Mouse (Mus musculus) cerebellum, adult 11-12 months (tissue): ENCODE measurements at regions not wholly inside any gene's neighbourhood (a gene's known extent, or its start where the extent isn't known, plus 50 kb on each side); places are given as distances from the start of the nearest gene placed in this dataset.

Experiments used
- DNase-seq: peaks from one replicate; pipeline ENCODE4 v3.0.0; 2022

DNA sequence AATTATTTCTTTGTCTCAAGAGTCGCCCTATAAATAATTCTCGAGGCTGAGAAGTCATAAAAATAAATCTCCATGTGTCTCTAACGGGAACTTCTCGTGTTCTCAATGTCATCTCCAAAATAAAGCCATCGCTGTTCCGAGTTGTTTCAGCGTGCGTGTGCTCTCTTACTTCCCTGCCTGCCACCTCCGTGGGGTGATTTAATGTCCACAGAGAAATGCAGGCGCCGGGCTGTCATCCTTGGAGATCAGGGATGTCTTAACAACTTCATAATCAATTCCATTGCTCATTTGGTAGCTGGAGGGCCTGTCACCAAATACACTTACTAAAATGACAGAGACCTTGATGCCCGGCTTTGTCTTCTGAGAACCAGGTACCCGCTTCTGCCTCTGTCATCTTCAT lies 161.8 kb downstream of the Pmp22 start:
- no peak for DNase-seq

DNA sequence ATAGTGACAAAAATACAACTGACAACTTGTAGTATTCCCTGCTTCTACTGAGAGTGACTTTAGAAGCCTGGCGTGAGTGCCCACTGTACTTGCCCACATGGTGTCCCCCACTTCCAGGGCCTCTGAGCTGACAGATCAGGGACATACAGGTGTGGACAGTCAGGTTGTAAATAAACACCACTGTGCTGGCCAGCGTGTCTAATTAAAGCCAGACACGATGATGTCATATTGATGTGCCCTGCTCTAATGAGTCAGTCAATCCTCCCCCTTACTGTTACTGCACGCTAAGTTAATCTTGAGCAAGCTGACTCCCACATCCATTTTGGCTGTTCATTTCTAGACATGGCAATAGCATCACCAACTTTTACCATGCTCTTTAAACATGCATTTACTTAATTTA lies 164.7 kb downstream of the Pmp22 start:
- no peak for DNase-seq

DNA sequence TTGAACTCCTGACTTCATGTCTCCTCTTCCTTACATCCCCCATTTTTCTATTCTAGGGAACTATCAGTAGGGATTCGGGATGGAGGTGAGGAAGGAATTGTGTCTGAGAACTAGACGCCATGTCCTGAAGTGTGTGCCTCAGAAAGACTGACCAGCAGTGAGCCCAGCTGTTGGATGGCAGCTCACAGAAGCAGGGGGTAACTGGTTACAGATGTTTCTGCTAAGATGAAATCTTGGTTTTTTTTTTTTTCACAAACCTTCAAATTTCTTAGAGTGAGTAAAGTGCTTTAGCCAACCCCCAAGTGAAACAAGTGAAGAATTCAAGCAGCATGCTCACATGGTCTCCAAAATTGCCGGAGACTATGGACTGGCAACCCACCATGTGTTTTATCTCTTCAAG lies 165.7 kb downstream of the Pmp22 start:
- no peak for DNase-seq

DNA sequence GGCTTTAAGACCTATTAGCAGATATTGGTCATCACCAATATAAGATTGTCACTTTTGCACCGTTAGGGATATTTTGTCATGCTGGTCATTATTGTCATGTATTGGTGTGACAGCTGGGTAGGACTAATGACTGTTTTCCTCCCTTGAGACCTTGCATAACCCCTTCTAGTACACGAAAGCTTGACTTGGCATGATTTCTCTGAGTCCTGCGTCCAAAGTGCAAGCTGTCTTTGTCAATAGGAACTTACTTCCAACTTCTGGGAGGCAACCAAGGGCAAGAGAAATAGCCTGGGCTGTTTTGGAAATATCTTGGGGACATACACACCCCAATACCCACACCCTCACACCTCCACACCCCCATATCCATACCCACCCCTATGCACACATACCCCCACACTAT lies 167.7 kb downstream of the Pmp22 start:
- DNase-seq, result no peak

- no peak for DNase-seq
Measured at GRCm38 (mm10) chr11:63299712-63300581, 171.2 kb downstream of the Pmp22 start.

GRCm38 (mm10) chr11:63325166-63325565 lies 196.4 kb downstream of the Pmp22 start:
- DNase-seq, result no peak

- no peak for DNase-seq
Measured at GRCm38 (mm10) chr11:63326864-63327263, 198.1 kb downstream of the Pmp22 start.

DNA sequence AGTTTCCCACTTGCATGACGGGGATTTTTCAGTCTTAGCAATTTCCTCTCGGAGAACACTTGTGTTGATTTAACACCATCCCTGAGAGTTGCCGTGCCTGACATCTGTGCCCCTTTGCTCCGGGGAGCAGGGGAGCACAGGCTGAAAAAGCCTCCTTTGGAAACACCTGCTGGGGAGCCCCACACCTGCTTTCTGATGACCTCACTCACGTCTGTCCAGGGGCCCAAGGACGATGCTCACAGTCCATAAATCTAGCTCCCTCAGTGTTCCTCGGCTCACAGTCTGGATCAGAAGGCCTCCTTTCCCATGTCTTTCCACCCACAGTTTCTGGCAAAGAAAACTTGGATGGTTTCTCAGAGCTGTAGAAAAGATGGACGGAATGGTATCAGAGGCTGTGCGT lies 208.7 kb downstream of the Pmp22 start:
- no peak for DNase-seq

- DNase-seq, result no peak
Measured at GRCm38 (mm10) chr11:63338277-63338676, 209.5 kb downstream of the Pmp22 start.

- no peak for DNase-seq
Measured at GRCm38 (mm10) chr11:63345653-63346052, 216.9 kb downstream of the Pmp22 start.

DNA sequence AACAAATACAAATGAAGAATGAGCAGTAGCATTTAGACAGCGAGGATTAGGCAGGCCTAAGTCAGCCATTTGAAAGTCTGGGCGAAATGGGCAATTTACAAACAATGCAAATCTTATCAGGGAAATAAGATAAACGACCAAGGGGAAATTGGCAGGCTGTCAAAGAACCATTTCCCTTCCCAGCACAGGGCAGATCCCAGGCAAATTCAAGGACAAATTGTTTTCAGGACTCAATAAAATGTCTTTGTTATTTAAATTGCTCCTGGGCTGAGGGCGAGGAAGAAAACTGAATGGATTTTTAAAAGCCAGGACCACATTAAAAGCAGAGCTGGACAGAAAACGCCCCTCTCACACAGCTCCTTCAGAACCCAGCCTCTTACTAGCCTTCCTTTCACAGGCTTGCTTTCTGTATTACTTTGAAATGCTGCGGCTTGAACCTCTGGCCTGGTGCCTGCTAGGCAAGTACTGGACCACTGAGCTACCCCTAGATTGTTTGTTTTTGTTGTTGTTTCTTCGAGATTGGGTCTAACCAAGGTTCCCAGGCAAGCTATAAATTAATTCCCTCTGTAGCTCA lies 221.4 kb downstream of the Pmp22 start:
- no peak for DNase-seq

- no peak for DNase-seq
Measured at GRCm38 (mm10) chr11:63351999-63352398, 223.2 kb downstream of the Pmp22 start.

GRCm38 (mm10) chr11:63352990-63353389 lies 224.2 kb downstream of the Pmp22 start:
- no peak for DNase-seq

GRCm38 (mm10) chr11:63353671-63354070 lies 224.9 kb downstream of the Pmp22 start:
- no peak for DNase-seq

DNA sequence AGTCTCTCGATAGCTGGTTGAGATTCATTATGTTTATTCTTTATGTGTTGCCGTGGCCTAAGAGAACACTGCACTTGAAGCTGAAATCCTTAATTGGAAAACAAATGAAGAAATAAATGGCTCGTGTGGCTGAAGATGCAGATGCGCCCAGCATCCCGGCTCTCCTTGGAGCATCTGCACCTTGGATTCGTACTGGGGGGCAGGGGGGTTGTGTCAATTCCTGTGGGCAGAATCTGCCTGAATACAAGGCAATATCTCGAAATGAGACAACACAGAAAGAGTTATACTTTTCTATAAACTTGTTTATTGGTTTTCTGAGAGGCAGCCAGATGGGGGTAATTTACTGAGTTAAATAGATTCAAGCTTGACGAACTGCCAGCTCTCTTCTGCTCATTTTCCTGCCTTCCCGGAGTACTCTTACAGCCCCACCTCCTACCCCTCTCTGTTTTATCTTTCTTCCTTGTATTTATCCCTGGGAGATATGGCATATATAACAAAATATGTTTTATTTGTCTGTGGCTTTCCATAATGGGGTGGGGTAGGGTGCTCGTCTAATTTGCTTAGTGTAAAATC lies 229.1 kb downstream of the Pmp22 start:
- DNase-seq, result no peak

- no peak for DNase-seq
Measured at GRCm38 (mm10) chr11:63367756-63368265, 239.0 kb downstream of the Pmp22 start.

- no peak for DNase-seq
Measured at GRCm38 (mm10) chr11:63369475-63369874, 240.7 kb downstream of the Pmp22 start.

- no peak for DNase-seq
Measured at GRCm38 (mm10) chr11:63376311-63376710, 247.5 kb downstream of the Pmp22 start.

GRCm38 (mm10) chr11:63376991-63377390 lies 248.2 kb downstream of the Pmp22 start:
- no peak for DNase-seq

DNA sequence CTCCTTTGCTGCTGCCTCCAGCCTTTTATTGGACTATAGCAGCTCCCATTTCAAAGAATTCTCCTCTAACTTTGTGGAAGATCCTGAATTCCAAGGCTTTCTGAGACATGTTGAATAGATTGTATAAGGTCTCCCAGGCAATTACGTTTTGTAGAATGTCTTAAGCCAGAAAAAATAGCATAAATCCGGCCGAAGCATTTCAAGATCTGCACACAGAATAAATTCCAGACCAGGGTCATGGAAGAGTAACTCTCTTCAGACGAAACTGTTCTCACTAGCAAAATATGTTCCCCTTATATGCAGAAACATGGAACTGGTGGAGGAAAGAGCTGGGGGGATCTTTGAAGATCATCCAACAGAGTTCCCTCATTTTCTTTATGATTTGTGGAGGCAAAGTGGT lies 259.5 kb downstream of the Pmp22 start:
- no peak for DNase-seq

- no peak for DNase-seq
Measured at GRCm38 (mm10) chr11:63391478-63391877, 262.7 kb downstream of the Pmp22 start.

GRCm38 (mm10) chr11:63392378-63392777 lies 263.6 kb downstream of the Pmp22 start:
- DNase-seq, result no peak

GRCm38 (mm10) chr11:63394201-63394600 lies 265.4 kb downstream of the Pmp22 start:
- no peak for DNase-seq

GRCm38 (mm10) chr11:63396386-63396785 lies 267.6 kb downstream of the Pmp22 start:
- DNase-seq, result no peak
